Mouse (Mus musculus) urinary bladder, postnatal 0 days (tissue): ENCODE data around the gene Zyg11b. TPM values are rescaled to one million over a fixed set of nuclear protein-coding genes. Genes with fewer than 3 reads are reported as not detected.

ENCODE experiments used
- polyA plus RNA-seq: library from polyadenylated mRNA; unstranded; fragments of >200 nt; fragmentation: Nextera tagmentation; extraction: Ambion mirVana; gene quantifications from 2 replicates; pipeline ENCODE4 v1.2.1, GENCODE M21; 2015

Zyg11b gene
- 6.1 and 6.5 TPM in 2 replicates for polyA plus RNA-seq

GRCm38 (mm10) chr4:108300670-108301373 is at the start of gene Zyg11b:
TSS of gene Zyg11b (minus strand) at chr4:108301096.

GRCm38 (mm10) chr4:108327730-108328484 is 27.0 kb upstream of the Zyg11b start, which contains the start of gene Coa7:
TSS of gene Coa7 (plus strand) at chr4:108328140.

GRCm38 (mm10) chr4:108217332-108218179 is 83.3 kb downstream of the Zyg11b start, which contains the start of gene Zyg11a:
TSS of gene Zyg11a (minus strand) at chr4:108218048.

Other genes starting within 250 kb of the Zyg11b start
- gene Podn, start 204.7 kb downstream of the Zyg11b start, polyA plus RNA-seq: 2.8 and 3.9 TPM in 2 replicates
- 276 and 291 TPM in 2 replicates for gene Scp2, start 156.1 kb downstream of the Zyg11b start, polyA plus RNA-seq
- 21.7 and 22.4 TPM in 2 replicates for gene Echdc2, start 135.7 kb downstream of the Zyg11b start, polyA plus RNA-seq
- 0.05 and 0.11 TPM in 2 replicates for gene Zyg11a, start 83.0 kb downstream of the Zyg11b start, polyA plus RNA-seq
- gene Coa7, start 27.0 kb upstream of the Zyg11b start, polyA plus RNA-seq: 31.3 and 33.4 TPM in 2 replicates
- gene Shisal2a, start 82.3 kb upstream of the Zyg11b start, polyA plus RNA-seq: not detected in 2 replicates
- 65.2 and 79.7 TPM in 2 replicates for gene Gpx7, start 105.9 kb upstream of the Zyg11b start, polyA plus RNA-seq
- gene Tut4, start 158.3 kb upstream of the Zyg11b start, polyA plus RNA-seq: 21.4 and 22.4 TPM in 2 replicates